ENCODE assay signal across 18 mouse cellular contexts in genomic region chr8:83227336-83227735, GRCm38 (mm10).
DNase-seq lines count a peak whose midpoint lies in the region; ATAC-seq and TF ChIP-seq lines count a peak whose summit lies in the region.
"Had no signal": no experiment of that assay in that cellular context is flagged by ENCODE, and none has a peak within 500 bp of the region (broad histone marks: within the 10 kb centered on the region; RNA-seq: fewer than 3 reads in every experiment).

No protein-coding gene starts in this region.

- TF ChIP-seq POLR2A in cerebellum, adult 2 months (IDR thresholded peaks at IDR 0.05; ENCODE audit: borderline replicate concordance, insufficient read depth, low read length) = no peak
- TF ChIP-seq POLR2A in lung, adult 2 months (IDR thresholded peaks at IDR 0.05; ENCODE audit: borderline replicate concordance, extremely low read depth, low read depth, low read length) = no peak

- no peaks in the 10 kb centered on the region for H3K9me3 ChIP-seq in stomach, postnatal 0 days (ENCODE audit: control insufficient read depth, low read length)
- H3K9me3 ChIP-seq: embryonic facial prominence, embryonic 15.5 days; forebrain, embryonic 15.5 days; heart, embryonic 10.5 days had no signal

- no peaks in the 10 kb centered on the region for H3K36me3 ChIP-seq in stomach, postnatal 0 days (ENCODE audit: control insufficient read depth, insufficient read depth, low read length)
- H3K36me3 ChIP-seq: embryonic facial prominence, embryonic 15.5 days; forebrain, embryonic 15.5 days; heart, embryonic 10.5 days had no signal

- no peak for TF ChIP-seq CTCF in cerebellum, adult 2 months (IDR thresholded peaks at IDR 0.05; ENCODE audit: borderline replicate concordance, insufficient read depth, low read depth, low read length)
- TF ChIP-seq CTCF in lung, adult 2 months (IDR thresholded peaks at IDR 0.05; ENCODE audit: insufficient read depth, low read length) = no peak
- no peak for TF ChIP-seq CTCF in stomach, postnatal 0 days (IDR thresholded peaks at IDR 0.05; ENCODE audit: low read depth)

- ATAC-seq in stomach, postnatal 0 days (ENCODE audit: low FRiP score, low TSS enrichment) = peak; percentile 40; the same call in 1 of the 2 replicates
- ATAC-seq: forebrain, embryonic 15.5 days; hindbrain, embryonic 16.5 days had no signal

- H3K27ac ChIP-seq in cerebellum, adult 2 months (ENCODE audit: insufficient read depth, low read length) = peak overlapping the region; percentile 43
- H3K27ac ChIP-seq in stomach, postnatal 0 days (replicated peaks) = peak overlapping the region; percentile 67
- H3K27ac ChIP-seq: embryonic facial prominence, embryonic 15.5 days; forebrain, embryonic 15.5 days; heart, embryonic 10.5 days had no signal

- H3K27me3 ChIP-seq in cerebellum, adult 2 months (ENCODE audit: control insufficient read depth, insufficient read depth, low read length) = no peaks in the 10 kb centered on the region
- no peaks in the 10 kb centered on the region for H3K27me3 ChIP-seq in stomach, postnatal 0 days (ENCODE audit: control insufficient read depth, insufficient read depth, low read length)
- H3K27me3 ChIP-seq: embryonic facial prominence, embryonic 15.5 days; forebrain, embryonic 15.5 days had no signal

- no peak for TF ChIP-seq EP300 in stomach, postnatal 0 days (optimal IDR thresholded peaks at IDR 0.05)

- H3K4me1 ChIP-seq in cerebellum, adult 2 months (ENCODE audit: control insufficient read depth, insufficient read depth, low read length) = peaks cover 7% of the 10 kb centered on the region
- H3K4me1 ChIP-seq in lung, adult 2 months (ENCODE audit: control insufficient read depth, insufficient read depth, low read length) = no peaks in the 10 kb centered on the region
- no peaks in the 10 kb centered on the region for H3K4me1 ChIP-seq in stomach, postnatal 0 days (replicated peaks; ENCODE audit: control insufficient read depth, insufficient read depth)
- H3K4me1 ChIP-seq: embryonic facial prominence, embryonic 15.5 days; forebrain, embryonic 15.5 days; heart, embryonic 10.5 days had no signal

- no peak overlapping the region for H3K4me2 ChIP-seq in stomach, postnatal 0 days (replicated peaks; ENCODE audit: low read depth)
- H3K4me2 ChIP-seq: embryonic facial prominence, embryonic 15.5 days; forebrain, embryonic 15.5 days had no signal

- DNase-seq in cerebellum, adult 2 months = no peak
- no peak for DNase-seq in cerebellum, postnatal 4 days (ENCODE audit: low spot score in 2 of 2)
- peak; percentile 36 to 61 for DNase-seq in lung, adult 18-20 months
- DNase-seq in lung, adult 2 months = no peak
- DNase-seq in lung, postnatal 14 days = peak; percentile 12
- DNase-seq in stomach, postnatal 0 days (ENCODE audit: low spot score) = no peak
- DNase-seq in spleen, postnatal 10 days (ENCODE audit: low spot score in 2 of 2) = no peak
- DNase-seq: adrenal gland, postnatal 14 days; cerebellum, adult 11-12 months; cerebellum, adult 9-11 months; cerebellum, postnatal 36 days; gastrocnemius, postnatal 36 days; heart, adult 18-20 months; heart, postnatal 10 days had no signal

- H3K9ac ChIP-seq in stomach, postnatal 0 days (ENCODE audit: low read length) = no peak overlapping the region
- H3K9ac ChIP-seq: embryonic facial prominence, embryonic 15.5 days; forebrain, embryonic 15.5 days had no signal

- no peak overlapping the region for H3K4me3 ChIP-seq in cerebellum, adult 2 months (replicated peaks; ENCODE audit: insufficient read depth, low read depth, low read length)
- H3K4me3 ChIP-seq in lung, adult 2 months (replicated peaks; ENCODE audit: extremely low read depth, low read depth, low read length) = no peak overlapping the region
- no peak overlapping the region for H3K4me3 ChIP-seq in stomach, postnatal 0 days (ENCODE audit: low read depth, low read length)
- H3K4me3 ChIP-seq: embryonic facial prominence, embryonic 15.5 days; forebrain, embryonic 15.5 days; heart, embryonic 10.5 days had no signal

- 29% methylated on average over 5 of the region's 5 CpGs for WGBS in cerebellum, adult 2 months
- WGBS in lung, adult 2 months = 69% methylated on average over 5 of the region's 5 CpGs
- WGBS in stomach, postnatal 0 days = 59% methylated on average over 5 of the region's 5 CpGs

Comparison
In these comparisons a context has a peak if more than half of its experiments do, and no peak if none do; other contexts are left out.
1. DNase-seq: peak in lung, adult 18-20 months (2 of 2) and lung, postnatal 14 days (single experiment); none in cerebellum, adult 2 months (0 of 2), cerebellum, postnatal 4 days (0 of 2), lung, adult 2 months (single experiment), stomach, postnatal 0 days (single experiment) and spleen, postnatal 10 days (0 of 2).